Mouse (Mus musculus) hindbrain, embryonic 11.5 days (tissue): ENCODE data around the gene Rab5b. TPM values are rescaled to one million over a fixed set of nuclear protein-coding genes. Genes with fewer than 3 reads are reported as not detected.
"Not testable (repeated sequence)": the region's sequence is repeated elsewhere in the genome, so short reads cannot be mapped to it uniquely, and the experiment has no call there.

ENCODE experiments used
- ATAC-seq: fragments of 200-750 bp; cut with Nextera tagmentation; 2 replicates; pipeline ENCODE4 v1.8.0; 2017; ENCODE audit warnings: mild to moderate bottlenecking, moderate TSS enrichment, moderate library complexity; ENCODE audit not compliant: low FRiP score
- DNase-seq: peaks from one replicate; pipeline ENCODE4 v3.0.0-alpha.2; 2015; ENCODE audit warnings: low spot score
- H3K27ac ChIP-seq: fragments of 300-500 bp; sonication (generic); 2 replicates; pipeline ENCODE4 v1.5.1; 2014; ENCODE audit warnings: mild to moderate bottlenecking, low read depth, low read length
- H3K27me3 ChIP-seq: fragments of 300-500 bp; sonication (generic); 2 replicates; pipeline ENCODE4 v1.6.1; 2014; ENCODE audit warnings: mild to moderate bottlenecking, low read length, moderate library complexity, mixed read lengths; ENCODE audit not compliant: control insufficient read depth, insufficient read depth
- H3K36me3 ChIP-seq: fragments of 300-500 bp; sonication (generic); 2 replicates; pipeline ENCODE4 v1.6.1; 2014; ENCODE audit warnings: mild to moderate bottlenecking, low read length, moderate library complexity, mixed read lengths; ENCODE audit not compliant: control insufficient read depth, insufficient read depth
- H3K4me1 ChIP-seq: fragments of 300-500 bp; sonication (generic); replicated peaks from 2 replicates; pipeline ENCODE4 v1.6.1; 2014; ENCODE audit warnings: low read length, mixed read lengths; ENCODE audit not compliant: control insufficient read depth, insufficient read depth
- H3K4me2 ChIP-seq: fragments of 300-500 bp; sonication (generic); replicated peaks from 2 replicates; pipeline ENCODE4 v1.6.1; 2014; ENCODE audit warnings: mild to moderate bottlenecking, low read depth, low read length
- H3K4me3 ChIP-seq: fragments of 300-500 bp; sonication (generic); 2 replicates; pipeline ENCODE4 v1.5.1; 2014; ENCODE audit warnings: low read depth, low read length
- H3K9ac ChIP-seq: fragments of 300-500 bp; sonication (generic); 2 replicates; pipeline ENCODE4 v1.6.1; 2014; ENCODE audit warnings: low read depth, low read length
- H3K9me3 ChIP-seq: fragments of 300-500 bp; sonication (generic); 2 replicates; pipeline ENCODE4 v1.6.1; 2016; ENCODE audit warnings: low read length; ENCODE audit not compliant: control insufficient read depth
- WGBS: fragments of 180-500 bp; shearing (Covaris S2); extraction: QIAGEN DNeasy Blood & Tissue Kit; methylation state at CpG from one replicate; pipeline ENCODE4 v1.1.7; 2014; 5-methylcytosine and 5-hydroxymethylcytosine counted together
- polyA plus RNA-seq: library from polyadenylated mRNA; unstranded; fragments of >200 nt; fragmentation: Nextera tagmentation; extraction: Ambion mirVana; gene quantifications from 2 replicates; pipeline ENCODE4 v1.2.1, GENCODE M21; 2014

Gene Rab5b
- polyA plus RNA-seq, 1 experiment from 2014 or later: 76.0 TPM

DNA sequence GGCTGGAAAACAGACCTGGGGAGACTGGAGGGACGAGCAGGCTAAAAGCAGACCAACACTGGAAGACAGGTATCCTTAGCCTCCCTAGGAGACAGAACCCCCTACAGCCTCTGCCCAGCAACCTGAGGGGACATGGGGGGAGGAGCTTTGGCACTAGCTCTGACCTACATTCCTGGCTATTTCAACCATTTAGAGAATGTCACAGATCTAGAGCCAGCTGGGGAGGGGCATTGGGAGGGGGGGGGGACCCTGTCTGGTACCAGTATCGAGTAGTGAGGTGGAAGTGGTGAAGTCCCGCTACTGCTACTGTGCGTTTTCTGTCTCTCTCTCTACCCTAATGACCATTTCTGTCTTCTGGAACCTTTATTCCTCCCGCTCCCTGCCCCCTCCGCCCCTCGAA is 54.2 kb downstream of the Rab5b start:
- Histone ChIP-seq H3K4me2 (no peak overlapping the region), H3K9ac (no peak overlapping the region), H3K4me1 (no peaks in the 10 kb centered on the region), H3K9me3 (no peaks in the 10 kb centered on the region), H3K4me3 (no peak overlapping the region), H3K27ac (no peak overlapping the region), H3K27me3 (no peaks in the 10 kb centered on the region), H3K36me3 (0 out of 2 replicates have a peak, but pooled peaks cover 2% of the 10 kb centered on the region)
- DNase-seq (no peak), ATAC-seq (no peak)
- 93% methylated on average over 7 of the region's 7 CpGs for WGBS

- H3K9me3 ChIP-seq: no peaks in the 10 kb centered on the region
- ATAC-seq (no peak), DNase-seq (no peak)
- H3K9ac ChIP-seq: no peak overlapping the region
- H3K36me3 ChIP-seq: 0 out of 2 replicates have a peak, but pooled peaks cover 2% of the 10 kb centered on the region
- no peaks in the 10 kb centered on the region for H3K27me3 ChIP-seq
- 93% methylated on average over 15 of the region's 15 CpGs for WGBS
- no peak overlapping the region for H3K4me3 ChIP-seq
- no peak overlapping the region for H3K4me2 ChIP-seq
- H3K4me1 ChIP-seq: no peaks in the 10 kb centered on the region
- no peak overlapping the region for H3K27ac ChIP-seq
Measured at GRCm38 (mm10) chr10:128640891-128641290, 55.2 kb downstream of the Rab5b start.

- Histone ChIP-seq H3K9ac (no peak overlapping the region), H3K36me3 (0 out of 2 replicates have a peak, but pooled peaks cover 2% of the 10 kb centered on the region), H3K4me1 (no peaks in the 10 kb centered on the region), H3K4me3 (no peak overlapping the region), H3K9me3 (no peaks in the 10 kb centered on the region), H3K27ac (no peak overlapping the region), H3K27me3 (no peaks in the 10 kb centered on the region), H3K4me2 (no peak overlapping the region)
- no peak for ATAC-seq
- DNase-seq: no peak
- WGBS: 86% methylated on average over 14 of the region's 14 CpGs
Measured at GRCm38 (mm10) chr10:128639999-128640398, 56.1 kb downstream of the Rab5b start.

- Histone ChIP-seq H3K9ac (peak overlapping the region; percentile 36; the same call in 1 of the 2 replicates), H3K4me3 (no peak overlapping the region), H3K27me3 (no peaks in the 10 kb centered on the region), H3K4me1 (no peaks in the 10 kb centered on the region), H3K36me3 (peaks cover 10% of the 10 kb centered on the region; the same call in 1 of the 2 replicates), H3K9me3 (no peaks in the 10 kb centered on the region), H3K4me2 (no peak overlapping the region; the same call in 1 of the 2 replicates), H3K27ac (no peak overlapping the region)
- DNase-seq (peak; percentile 46), ATAC-seq (0 out of 2 replicates have a peak, but pooled peaks have one; percentile 27)
- WGBS: 13% methylated on average over 11 of the region's 11 CpGs
Measured at GRCm38 (mm10) chr10:128637011-128637410, 59.1 kb downstream of the Rab5b start.

- H3K27me3 ChIP-seq: no peaks in the 10 kb centered on the region
- no peaks in the 10 kb centered on the region for H3K4me1 ChIP-seq
- no peak overlapping the region for H3K4me3 ChIP-seq
- no peak overlapping the region for H3K4me2 ChIP-seq
- WGBS: 45% methylated on average over 6 of the region's 6 CpGs
- no peaks in the 10 kb centered on the region for H3K9me3 ChIP-seq
- no peak for DNase-seq
- peaks cover 10% of the 10 kb centered on the region; the same call in 1 of the 2 replicates for H3K36me3 ChIP-seq
- H3K27ac ChIP-seq: no peak overlapping the region
- H3K9ac ChIP-seq: no peak overlapping the region
- ATAC-seq: no peak
Measured at GRCm38 (mm10) chr10:128636561-128636960, 59.5 kb downstream of the Rab5b start.

DNA sequence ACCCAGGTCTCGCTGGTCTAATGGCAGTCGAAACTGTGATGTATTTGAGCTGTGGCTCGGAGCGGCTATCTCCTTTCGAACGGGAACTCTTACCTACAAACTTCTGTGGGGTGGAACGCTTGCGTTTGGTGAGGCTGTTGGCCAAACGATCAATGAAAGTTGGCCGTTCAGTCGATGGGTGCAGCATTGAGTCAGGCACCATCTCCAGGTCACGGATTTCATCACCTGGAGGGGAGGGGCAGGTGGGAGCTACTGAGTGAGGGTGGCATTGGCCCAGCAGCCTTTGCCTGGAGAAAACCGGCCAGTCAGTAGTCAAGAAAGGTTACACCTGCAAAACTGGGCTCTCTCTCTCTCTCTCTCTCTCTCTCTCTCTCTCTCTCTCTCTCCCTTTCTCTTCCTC is 60.4 kb downstream of the Rab5b start:
- Histone ChIP-seq H3K9ac (no peak overlapping the region), H3K36me3 (peaks cover 8% of the 10 kb centered on the region; the same call in 1 of the 2 replicates), H3K4me2 (no peak overlapping the region), H3K9me3 (no peaks in the 10 kb centered on the region), H3K4me3 (no peak overlapping the region), H3K27me3 (no peaks in the 10 kb centered on the region), H3K4me1 (no peaks in the 10 kb centered on the region), H3K27ac (no peak overlapping the region)
- 95% methylated on average over 13 of the region's 13 CpGs for whole genome bisulfite sequencing
- ATAC-seq (no peak), DNase-seq (no peak)

- ATAC-seq (no peak), DNase-seq (no peak)
- 27% methylated on average over 6 of the region's 6 CpGs for WGBS
- peaks cover 8% of the 10 kb centered on the region; the same call in 1 of the 2 replicates for H3K36me3 ChIP-seq
- no peak overlapping the region for H3K27ac ChIP-seq
- H3K4me1 ChIP-seq: no peaks in the 10 kb centered on the region
- H3K9ac ChIP-seq: no peak overlapping the region
- H3K27me3 ChIP-seq: no peaks in the 10 kb centered on the region
- no peak overlapping the region for H3K4me3 ChIP-seq
- H3K9me3 ChIP-seq: no peaks in the 10 kb centered on the region
- no peak overlapping the region for H3K4me2 ChIP-seq
Measured at GRCm38 (mm10) chr10:128631571-128631970, 64.5 kb downstream of the Rab5b start.

DNA sequence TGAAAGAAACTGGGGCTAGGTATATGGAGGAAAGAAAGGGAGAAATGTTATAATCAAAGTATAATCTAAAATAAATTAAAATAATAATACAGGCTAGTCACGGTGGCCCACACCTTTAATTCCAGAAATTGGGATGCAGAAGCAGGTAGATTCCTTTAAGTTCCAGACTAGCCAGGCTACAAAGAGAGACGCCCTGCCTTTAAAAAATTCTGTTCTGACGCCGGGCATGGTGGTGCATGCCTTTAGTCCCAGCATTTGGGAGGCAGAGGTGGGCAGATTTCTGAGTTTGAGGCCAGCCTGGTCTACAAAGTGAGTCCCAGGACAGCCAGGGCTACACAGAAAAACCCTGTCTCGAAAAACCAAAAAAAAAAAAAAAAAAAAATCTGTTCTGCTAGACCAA is 65.8 kb downstream of the Rab5b start:
- not testable (repeated sequence) for H3K27ac ChIP-seq, H3K4me3 ChIP-seq, H3K4me2 ChIP-seq, H3K9me3 ChIP-seq, H3K9ac ChIP-seq, DNase-seq, H3K27me3 ChIP-seq, H3K36me3 ChIP-seq, H3K4me1 ChIP-seq, ATAC-seq
- 84% methylated on average over 5 of the region's 5 CpGs for WGBS

DNA sequence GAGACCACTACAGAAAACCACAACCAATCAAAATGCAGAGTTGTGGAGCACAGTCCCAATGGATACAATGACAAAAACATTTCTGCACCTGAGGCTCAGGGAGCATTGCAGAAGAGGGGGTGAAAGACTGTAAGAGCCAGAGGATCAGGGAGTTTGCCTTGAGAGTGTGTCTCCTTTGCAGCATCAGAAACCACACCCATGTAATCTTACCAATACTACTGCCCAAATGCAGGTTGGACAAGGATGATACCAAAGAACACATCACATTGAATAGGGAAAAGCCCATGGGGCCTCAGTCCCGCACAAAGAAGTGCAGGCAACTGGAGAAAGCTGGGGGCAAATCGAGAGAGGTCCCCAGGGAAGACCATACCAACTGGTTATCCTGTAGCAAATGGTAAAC is 66.3 kb downstream of the Rab5b start:
- no peak for DNase-seq
- no peak for ATAC-seq
- Histone ChIP-seq H3K9ac (no peak overlapping the region), H3K4me2 (no peak overlapping the region), H3K4me3 (no peak overlapping the region), H3K27me3 (no peaks in the 10 kb centered on the region), H3K9me3 (no peaks in the 10 kb centered on the region), H3K36me3 (peaks cover 7% of the 10 kb centered on the region; the same call in 1 of the 2 replicates), H3K4me1 (0 out of 2 replicates have a peak, but pooled peaks cover 4% of the 10 kb centered on the region), H3K27ac (no peak overlapping the region)
- WGBS: 68% methylated on average over 2 of the region's 2 CpGs
